Mouse (Mus musculus) kidney, postnatal 4 days (tissue): Measurements from ENCODE around the gene Wdr90.
A peak's percentile ranks its signal among the peaks of the same experiment; 100 is the strongest.
"Not testable (repeated sequence)": the region's sequence is repeated elsewhere in the genome, so short reads cannot be mapped to it uniquely, and the experiment has no call there.

Experiments
- DNase-seq, 2 experiments: peaks; one replicate each; pipeline ENCODE4 v3.0.0; 2021; ENCODE audit warnings: mixed read lengths in 2 of 2

The Wdr90 gene

DNA sequence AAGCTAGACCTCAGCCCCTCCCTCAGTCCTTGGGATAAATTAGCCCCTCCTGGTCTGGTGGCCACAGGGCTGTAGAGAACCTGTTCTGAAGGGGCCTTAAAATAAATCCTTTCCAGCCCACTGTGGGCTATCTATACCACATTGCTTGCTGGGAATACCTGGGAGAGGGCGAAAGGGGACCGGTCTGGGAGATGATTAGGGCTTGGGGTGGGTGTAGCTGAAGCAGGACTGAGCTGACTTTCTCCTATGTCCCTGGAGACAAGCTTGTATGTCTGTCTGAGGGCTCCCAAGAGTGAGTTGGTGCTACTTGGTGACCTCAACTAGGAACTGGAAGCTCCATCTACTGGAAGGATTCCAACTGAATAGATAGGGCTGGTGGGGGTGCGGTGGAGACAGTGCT lies 15.7 kb upstream of the Wdr90 start:
- DNase-seq, result no peak

DNA sequence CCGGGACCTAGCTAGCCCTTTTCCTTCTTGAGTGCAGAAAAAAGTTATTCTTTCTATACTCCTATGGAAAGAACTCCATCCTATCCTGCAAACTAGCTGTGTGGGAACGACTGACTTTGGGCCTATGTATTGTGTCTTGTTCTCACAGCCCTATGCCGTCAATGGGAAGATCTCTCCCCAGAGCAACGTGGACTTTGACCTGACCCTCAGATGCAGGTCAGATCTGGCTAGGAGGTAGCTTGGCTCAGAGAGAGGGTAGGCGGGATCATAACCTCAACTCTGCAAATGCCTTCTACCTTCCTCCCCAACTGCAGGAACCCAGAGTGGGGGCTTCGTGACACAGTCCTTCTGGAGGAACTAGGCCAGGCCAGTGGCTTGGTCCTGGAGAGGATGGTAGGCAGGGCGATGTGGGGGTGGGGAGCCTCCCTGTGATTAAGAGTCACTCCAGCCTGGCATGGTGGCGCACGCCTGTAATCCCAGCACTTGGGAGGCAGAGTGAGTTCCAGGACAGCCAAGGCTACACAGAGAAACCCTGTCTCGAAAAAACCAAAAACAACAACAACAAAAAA lies 15.1 kb upstream of the Wdr90 start:
- DNase-seq, result peak; percentile 41 to 61

DNA sequence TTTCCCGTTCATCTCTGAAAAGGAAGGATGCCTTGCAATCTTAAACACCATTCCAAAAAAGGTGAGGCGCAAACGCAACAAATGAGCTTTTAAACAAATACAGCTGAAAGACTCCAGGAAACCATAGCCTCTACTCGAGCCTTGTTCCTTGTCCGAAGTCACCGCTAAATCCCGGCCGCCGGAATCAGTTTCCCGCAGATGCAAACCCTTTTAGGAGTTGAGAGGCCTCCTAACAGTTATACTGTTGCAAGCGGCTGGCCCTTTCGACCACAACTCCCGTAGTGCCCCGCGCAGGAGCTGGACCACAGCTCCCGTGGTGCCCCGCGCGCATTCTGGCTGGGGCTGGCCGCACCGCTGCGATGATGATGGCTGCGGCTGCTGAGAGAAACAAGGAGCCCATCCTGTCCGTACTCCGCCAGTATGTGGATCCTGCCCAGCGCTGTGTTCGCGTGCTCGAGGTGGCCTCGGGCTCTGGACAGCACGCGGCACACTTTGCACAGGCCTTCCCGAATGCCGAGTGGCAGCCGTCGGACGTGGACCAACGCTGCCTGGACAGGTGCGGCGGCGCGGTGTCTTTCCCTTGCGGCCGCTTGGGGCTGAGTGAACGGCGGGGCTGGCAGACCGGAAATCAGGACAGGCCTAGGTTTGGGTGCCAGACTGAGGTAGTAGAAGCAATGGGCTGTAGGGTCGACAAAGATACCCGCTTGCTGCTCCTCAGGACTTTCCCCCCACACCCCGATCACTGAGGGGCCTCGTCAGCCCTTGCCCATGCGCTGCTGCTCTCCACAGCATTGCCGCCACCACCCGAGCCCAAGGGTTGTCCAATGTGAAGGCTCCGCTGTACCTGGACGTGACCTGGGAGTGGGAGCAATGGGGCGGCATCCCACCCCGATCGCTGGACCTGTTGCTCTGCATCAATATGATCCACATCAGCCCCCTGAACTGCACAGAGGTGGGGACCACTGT lies 14.2 kb upstream of the Wdr90 start:
- DNase-seq, result peak; percentile 92 to 95

DNA sequence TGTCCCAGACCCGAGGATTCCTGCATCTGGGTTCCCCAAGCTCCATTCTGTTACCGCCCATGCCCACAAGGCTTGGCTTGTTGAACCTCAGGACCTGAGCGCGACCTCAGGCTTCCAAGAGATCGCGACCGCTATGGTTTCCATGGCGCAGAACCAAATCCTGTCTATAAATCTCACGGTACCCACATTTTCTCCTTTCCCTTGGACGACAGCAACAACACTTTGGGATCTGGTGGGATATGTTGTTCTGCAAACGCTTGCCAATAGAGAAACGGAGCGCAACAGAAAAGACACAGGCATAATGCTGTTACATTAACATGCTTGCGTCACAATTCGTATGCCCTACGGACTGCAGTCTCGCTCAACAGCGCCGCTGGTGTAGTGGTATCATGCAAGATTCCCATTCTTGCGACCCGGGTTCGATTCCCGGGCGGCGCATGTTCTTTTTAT lies 13.4 kb upstream of the Wdr90 start, which contains the start of gene Mettl26:
Mettl26 (plus strand) TSS at position 354 of the 450 bp plus-strand sequence.
- DNase-seq, result peak; percentile 95 to 97

DNA sequence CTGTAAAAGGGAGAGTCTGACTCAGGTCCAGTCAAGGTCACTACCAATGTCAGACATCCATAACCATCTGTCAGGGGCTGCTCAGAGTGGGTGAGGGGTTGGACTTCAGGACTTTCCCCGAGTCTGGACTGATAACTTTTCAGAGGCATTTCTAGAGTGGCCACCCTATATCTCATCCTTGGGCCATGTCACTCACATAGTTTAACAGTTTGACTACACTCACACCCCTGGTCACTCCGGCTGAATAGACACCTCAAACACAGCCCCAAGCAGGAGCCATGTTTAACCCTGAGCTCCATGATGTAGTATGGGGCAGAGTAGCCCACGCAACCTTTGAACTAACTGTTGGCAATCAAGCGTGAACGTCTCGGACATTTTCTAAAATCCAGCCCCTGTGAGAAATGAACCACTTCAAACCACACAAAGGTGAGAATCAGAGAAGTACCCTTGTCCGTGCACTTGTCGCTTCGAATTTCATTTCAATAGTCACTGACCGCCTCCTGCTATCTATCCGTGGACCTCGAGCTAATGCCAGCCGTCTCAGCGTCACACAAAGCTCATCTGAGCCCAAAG lies 12.9 kb upstream of the Wdr90 start:
- DNase-seq, result no peak

DNA sequence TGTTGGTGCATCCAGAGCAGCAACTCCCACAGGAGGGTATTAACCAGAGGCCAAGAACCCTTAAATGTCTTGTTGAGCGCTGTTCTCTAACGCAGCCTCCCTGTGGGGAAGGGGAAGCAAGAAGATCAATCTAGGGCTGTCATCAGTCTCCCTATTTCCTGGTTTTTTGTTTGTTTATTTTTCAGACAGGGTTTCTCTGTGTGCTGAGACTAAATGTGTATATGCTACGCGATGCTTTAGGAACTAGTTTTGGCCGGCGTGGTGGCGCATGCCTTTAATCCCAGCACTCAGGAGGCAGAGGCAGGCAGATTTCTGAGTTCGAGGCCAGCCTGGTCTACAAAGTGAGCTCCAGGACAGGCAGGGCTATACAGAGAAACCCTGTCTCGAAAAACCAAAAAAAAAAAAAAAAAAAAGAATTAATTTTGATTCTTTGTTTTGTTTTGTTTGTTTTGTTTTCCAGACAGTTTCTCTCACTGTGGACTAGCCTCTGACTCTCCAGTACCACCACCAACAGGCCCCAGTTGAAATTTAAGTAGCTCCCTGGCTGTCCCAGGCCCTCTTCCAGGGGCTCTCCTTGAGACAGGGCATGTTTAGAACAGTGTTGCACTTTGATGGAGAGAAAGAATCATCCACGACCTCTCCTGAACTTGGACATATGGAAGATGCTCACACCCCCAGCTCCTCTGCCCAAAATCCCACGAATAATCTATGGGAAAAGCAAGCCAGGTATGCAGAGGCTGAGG lies 12.3 kb upstream of the Wdr90 start:
- no peak for DNase-seq

DNA sequence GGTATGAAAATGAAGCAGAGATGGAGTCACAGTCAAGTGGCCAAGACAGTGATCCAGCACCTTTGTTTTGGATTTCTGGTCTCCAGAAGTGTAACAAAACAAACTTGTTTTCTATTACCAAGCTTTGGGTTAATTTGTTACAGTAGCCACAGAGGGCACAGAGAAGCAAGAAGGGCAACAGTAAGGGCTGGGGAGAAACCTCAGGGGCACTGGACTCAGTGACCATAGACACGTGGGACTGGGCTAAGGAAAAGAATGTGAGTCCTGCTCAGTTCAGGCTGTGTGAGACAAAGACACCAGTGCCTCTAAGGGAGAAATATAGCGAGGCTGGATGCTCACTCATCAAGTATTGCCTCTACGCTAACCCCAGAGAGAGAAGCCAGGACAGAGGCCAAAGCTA lies 11.4 kb upstream of the Wdr90 start:
- DNase-seq, result no peak

DNA sequence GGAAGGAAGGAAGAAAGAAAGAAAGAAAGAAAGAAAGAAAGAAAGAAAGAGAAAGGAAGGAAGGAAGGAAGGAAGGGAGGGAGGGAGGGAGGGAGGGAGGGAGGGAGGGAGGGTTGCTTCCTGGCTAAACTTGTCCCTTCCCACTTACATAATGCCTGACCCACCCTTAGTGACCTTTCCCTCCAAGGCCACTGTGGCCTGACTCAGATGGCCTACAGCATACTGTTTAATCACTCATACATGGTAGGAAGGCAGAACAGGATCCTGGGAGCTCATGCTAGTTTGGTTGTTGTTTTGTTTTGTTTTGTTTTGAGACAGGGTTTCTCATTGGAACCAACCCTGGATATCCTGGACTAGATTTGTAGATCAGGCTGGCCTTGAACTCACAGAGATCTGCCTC lies 10.3 kb upstream of the Wdr90 start:
- not testable (repeated sequence) for DNase-seq

DNA sequence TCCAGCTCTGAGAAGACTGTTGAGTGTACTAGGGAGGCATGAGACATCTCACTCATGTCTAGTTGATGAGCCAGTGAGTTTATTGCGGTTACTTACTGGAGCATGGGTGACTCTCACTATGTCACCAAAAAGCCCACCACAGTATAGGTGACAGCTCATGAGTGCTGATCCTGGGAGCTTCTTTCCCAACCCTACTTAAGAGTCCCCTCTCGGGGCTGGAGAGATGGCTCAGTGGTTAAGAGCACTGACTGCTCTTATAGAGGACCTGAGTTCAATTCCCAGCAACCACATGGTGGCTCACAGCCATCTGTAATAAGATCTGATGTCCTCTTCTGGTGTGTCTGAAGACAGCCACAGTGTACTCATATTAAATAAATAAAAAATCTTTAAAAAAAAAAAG lies 8.7 kb upstream of the Wdr90 start:
- no peak for DNase-seq

DNA sequence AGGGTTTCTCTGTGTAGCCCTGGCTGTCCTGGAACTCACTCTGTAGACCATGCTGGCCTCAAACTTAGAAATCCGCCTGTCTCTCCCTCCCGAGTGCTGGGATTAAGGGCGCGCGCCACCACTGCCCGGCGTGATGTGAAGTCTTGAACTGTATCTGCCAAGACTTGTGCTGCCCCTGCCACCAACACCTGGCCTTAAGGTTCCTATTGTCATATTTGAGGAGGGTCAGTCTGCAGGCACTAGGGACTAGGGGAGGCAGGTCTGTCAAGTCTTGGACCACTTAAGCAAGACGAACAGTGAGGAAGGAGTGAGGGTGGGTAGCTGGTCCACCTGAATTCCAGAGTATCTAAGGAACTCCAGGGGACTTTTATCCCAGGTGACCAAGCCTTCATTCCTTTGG lies 8.2 kb upstream of the Wdr90 start:
- no peak for DNase-seq

DNA sequence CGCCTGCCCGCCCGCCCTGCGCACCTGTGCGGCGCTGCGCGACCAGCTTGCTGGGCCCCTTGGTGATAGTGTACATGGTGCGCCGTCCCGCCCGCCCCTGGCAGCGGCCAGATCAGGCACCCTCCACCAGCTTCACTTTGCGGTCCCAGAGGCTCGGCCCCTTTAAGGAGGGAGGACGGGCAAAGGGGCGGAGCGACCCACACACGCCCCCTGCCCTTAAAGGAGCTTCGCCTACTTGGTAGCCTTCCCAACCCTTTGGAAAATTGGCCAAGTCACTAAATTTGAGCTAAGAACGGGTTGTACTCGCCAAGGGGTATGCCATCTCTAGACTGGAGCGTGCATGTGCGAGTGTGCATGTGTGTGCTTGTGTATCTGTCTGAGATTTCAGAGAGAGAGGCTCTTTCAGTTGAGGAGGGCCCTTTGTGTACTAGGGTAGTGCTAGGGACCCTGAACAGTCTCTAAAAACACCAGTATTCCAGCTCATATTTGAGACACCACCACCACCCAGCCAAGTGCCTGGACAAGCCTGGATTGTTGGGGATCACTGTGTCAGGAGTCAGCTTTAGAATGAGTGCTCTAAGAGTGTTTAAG lies 7.4 kb upstream of the Wdr90 start, which contains the start of gene Mcrip2:
Mcrip2 (minus strand) TSS at position 164 of the 591 bp plus-strand sequence.
- peak; percentile 84 to 90 for DNase-seq

DNA sequence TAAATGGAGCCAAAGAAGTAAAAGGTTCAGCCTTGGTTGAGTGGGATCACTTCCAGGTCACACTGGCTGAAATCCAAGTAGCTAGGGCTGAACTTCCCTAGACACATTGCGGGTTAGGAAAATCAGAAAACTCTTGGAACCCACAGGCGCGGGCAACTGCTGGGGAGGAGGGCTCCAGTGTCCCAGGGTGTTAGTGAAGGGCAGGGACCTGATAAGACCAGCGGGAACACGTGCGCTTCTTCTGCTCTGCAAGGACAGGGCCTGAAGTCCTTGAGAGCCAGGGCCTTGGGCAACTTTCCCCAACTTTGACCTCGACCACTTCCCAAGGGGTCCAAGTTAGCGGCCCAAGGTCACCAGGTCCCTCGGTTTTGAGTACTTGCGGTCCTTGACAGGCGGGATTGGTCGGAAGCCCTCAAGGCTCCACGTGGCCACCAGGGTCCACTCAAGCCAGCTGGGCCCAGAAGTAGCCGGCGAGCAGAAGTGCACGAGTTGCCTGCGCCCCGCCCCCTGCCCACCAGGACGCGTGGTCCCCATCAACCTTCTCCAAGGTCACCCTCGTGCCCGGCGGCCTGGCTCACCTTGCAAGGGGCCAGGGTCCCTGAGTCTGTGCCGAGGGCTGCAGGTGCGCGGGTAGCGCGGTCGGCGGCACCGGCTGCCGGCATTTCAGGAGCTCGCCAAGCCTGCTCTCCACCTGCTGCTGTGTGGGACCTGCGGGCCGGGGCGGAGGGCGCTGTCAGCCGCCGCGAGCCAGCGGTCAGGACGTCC lies 6.7 kb upstream of the Wdr90 start:
- DNase-seq, result peak; percentile 70 to 82

DNA sequence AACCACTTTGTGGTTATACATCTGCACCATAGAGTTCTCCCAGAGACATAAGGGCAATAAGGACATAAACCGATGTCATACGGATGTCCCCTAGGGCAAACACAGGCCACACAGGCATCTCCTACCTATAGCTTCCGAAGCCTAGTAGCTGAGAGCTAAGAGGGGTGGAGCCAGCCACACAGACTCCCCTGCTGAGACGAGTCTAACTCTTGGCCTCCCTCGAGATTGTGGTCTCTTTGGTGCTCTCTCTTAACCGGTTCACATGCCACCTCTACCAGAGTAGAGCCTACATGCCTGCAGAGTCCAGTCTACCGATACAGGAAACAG lies 6.2 kb upstream of the Wdr90 start:
- no peak for DNase-seq

DNA sequence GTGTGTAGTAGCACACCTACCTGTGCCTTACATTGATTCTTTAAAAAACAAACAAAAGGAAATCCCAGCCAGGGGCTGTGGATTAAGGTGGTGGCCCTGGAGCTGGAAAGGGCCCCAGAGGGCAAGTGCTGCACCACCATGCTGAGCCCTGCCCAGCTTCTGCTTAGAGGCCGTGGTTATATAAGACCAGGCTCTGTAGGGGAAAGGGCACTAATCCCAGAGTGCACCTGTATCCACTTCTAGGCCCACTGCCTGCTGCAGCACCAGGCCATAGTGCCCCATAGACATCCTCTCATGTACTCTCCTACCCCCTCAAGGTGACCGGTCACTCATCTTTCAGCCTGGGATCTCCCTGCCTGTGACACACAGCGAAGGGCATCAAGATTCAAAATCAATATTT lies 4.9 kb upstream of the Wdr90 start:
- DNase-seq, result no peak

DNA sequence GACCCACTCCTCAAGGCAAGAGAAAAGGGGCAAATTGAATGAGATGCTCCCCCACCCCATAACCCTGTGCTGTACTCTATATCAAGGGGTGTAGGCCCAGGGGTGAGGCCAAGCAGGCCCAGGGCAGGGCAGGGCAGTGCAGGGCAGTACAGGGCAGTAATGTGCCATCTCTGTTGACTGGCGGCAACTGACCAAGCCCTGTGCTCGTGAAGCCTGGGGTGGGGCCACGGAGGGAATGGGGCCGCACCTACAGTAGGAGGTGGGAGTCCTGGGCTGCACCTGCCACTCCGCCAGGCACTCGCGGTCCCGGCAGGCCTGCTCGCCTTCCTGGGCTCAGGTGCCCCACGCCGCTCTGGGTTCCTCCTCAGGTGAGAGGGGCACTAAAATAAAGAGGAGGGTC lies 4.0 kb upstream of the Wdr90 start:
- no peak for DNase-seq

DNA sequence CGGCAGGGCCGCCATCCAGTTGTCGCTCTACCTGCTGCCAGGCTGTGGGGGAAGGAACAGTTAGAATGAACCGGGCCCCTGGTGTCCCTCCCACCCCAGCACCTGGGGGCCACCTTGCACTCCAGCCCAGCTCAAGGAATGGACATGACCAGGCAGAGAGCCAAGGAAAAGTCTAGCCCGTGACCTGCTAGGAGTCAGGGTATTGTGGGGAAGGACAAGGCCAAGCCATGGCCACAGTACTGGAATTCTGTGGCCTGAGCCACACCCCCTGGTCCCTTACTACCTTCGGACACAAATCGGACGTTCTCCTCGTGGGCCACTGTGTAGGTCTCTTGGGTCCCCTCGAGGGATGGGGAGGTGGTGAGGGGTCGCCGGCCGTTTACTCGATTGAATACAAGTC lies 3.0 kb upstream of the Wdr90 start:
- DNase-seq, result no peak

DNA sequence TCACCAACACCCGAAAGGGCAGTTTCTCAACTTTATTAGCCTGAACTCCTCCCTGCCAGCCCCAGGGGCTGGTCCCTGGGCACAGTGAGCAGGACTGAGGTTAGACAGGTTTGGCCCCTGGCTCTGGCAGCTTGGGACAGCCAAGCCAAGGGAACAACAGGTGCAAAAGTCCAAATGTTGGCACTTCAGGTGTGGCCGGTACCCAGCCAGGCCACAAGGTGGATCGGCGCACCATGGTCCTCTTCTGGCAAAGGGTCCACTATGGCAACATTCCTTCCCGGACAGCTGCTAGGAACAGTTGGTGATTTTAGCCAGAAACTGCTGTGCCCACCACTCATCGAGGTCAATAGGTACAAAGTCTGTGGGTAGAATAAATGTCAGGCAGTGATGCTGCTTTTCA lies 2.4 kb upstream of the Wdr90 start:
- peak in 1 of 2 experiments; percentile 39 for DNase-seq

DNA sequence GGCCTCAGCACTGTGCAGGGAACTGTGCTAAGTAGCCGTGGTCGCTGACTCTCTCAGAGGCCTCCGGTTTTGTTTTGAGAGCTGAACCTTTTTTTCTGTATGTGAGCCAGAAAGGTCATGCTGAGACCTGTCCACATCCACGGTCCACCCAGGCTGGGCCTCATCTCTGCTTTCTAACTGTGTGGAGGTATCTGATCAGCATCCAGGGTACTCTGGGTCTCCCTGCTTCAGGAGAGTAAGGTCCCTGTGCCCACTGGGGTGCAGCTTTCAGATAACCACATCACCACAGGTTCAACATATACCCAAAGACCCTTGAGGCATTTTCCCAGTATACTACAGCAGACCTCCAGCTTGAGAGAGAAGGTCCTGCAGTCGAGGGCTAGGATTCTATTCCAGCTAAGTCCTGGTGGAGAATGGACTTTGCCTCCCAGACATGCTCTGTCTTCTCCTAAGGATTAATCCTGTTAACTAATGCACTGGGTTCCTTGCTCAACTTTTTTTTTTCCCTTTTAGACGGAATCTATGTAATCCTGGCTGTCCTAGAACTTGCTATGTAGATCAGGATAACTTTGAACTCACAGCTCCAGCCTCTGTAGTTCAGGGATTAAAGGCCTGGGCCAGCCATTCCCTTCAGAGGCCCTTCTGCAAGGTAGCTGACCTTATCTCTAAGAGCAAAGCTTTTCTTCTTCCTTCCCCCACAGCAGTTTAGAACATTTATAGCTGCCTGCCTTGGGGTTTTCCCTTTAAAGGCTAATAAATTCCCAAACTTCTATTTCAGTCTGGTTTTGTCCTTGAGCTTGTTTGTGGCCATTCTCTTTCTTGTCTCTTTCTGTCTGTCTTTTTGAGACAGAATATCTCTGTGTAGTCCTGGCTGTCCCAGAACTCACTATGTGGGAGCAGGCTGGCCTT lies 657 bp upstream of the Wdr90 start:
- no peak for DNase-seq

DNA sequence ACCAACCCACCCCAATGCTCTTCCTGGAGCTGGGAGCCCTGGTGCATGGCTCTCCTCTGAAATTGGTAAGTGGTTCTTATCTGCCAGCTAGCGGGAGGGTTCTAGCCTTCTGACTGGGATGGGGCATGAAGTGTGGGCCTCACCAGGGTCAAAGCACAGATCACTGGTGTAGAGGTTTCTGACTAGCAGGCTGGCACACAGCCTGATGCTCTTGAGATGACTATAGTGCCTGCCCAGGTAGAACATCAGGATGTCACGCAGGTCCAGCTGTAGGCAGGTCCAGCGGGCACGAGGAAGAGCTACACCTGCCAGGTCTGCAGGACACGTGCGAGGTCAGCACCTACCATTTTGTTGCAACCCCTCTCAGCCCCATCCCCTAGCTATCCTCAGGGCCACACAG lies 1.1 kb downstream of the Wdr90 start:
- DNase-seq, result no peak

DNA sequence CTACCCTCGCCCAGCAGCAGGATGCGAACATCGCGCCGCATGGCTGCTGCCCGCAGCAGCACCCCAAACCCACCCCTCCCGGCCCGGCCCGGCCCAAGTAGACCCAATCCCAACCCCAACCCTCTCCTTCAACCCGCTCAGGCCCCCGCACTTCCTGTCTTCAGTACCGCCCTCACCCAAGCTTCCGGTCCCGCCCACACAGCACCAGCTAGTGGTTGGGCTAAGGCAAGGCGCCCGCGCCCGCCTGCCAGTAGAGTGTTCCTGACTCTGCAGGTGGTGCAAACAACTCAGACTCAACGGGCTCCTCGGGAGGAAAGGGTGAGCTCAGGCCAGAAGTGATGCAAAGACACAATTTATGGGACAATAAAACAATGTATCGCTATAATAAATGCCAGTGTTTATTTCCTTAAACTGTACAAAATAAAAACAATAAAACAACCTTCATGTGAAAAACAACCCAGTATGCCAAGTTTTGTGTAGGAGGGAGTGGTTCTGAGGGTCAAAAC lies 16.9 kb downstream of the Wdr90 start, which contains the start of gene Rhot2:
Rhot2 (minus strand) TSS at position 456 of the 506 bp plus-strand sequence.
- peak; percentile 96 to 97 for DNase-seq
